Comparison of ENCODE assay signal across 17 mouse cellular contexts in the genomic region with DNA sequence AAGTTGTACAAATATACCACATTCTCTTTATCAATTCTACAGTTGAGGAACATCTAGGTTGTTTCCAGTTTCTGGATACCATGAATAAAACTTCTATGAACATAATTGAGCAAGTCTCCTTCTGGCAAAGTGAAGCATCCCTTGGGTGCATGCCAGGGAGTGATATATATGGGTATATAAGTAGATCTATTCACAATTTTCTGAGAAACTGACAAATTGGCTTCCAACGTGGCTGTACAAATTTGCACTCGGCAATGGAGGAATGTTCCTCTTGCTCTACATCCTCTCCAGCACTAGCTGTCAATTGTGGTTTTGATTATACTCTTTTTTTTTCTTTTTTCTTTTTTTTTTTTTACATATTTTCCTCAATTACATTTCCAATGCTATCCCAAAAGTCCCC.
"Had no signal": no experiment of that assay in that cellular context is flagged by ENCODE, and none has a peak within 500 bp of the region (broad histone marks: within the 10 kb centered on the region; RNA-seq: fewer than 3 reads in every experiment).

No protein-coding gene starts in this region.

- H3K4me3 ChIP-seq: intestine, embryonic 15.5 days; kidney, embryonic 15.5 days; left cerebral cortex, adult 2 months had no signal

- H3K4me2 ChIP-seq: intestine, embryonic 15.5 days; kidney, embryonic 15.5 days; lung, embryonic 14.5 days had no signal

- H3K36me3 ChIP-seq: intestine, embryonic 15.5 days; kidney, embryonic 15.5 days had no signal

- H3K9me3 ChIP-seq: intestine, embryonic 15.5 days; kidney, embryonic 15.5 days had no signal

- H3K27ac ChIP-seq: intestine, embryonic 15.5 days; kidney, embryonic 15.5 days; left cerebral cortex, adult 2 months; liver, embryonic 14.5 days; macrophage had no signal

- ATAC-seq: intestine, embryonic 15.5 days; liver, postnatal 0 days; lung, postnatal 0 days had no signal

- H3K9ac ChIP-seq: intestine, embryonic 15.5 days; kidney, embryonic 15.5 days; liver, embryonic 14.5 days; liver, postnatal 0 days; lung, embryonic 14.5 days had no signal

- H3K27me3 ChIP-seq: intestine, embryonic 15.5 days; kidney, embryonic 15.5 days had no signal

- DNase-seq: kidney, adult 11 months; kidney, adult 8-10 months; kidney, postnatal 10 days; kidney, postnatal 36 days; layer of hippocampus, postnatal 36 days; liver, postnatal 0 days; lung, embryonic 14.5 days; midbrain, embryonic 14.5 days; thymus, adult 2 months; thymus, postnatal 14 days; thymus, postnatal 4 days had no signal

- H3K4me1 ChIP-seq: intestine, embryonic 15.5 days; kidney, embryonic 15.5 days had no signal
